Mouse (Mus musculus): Measurements from ENCODE around the gene Cers6.

DNA sequence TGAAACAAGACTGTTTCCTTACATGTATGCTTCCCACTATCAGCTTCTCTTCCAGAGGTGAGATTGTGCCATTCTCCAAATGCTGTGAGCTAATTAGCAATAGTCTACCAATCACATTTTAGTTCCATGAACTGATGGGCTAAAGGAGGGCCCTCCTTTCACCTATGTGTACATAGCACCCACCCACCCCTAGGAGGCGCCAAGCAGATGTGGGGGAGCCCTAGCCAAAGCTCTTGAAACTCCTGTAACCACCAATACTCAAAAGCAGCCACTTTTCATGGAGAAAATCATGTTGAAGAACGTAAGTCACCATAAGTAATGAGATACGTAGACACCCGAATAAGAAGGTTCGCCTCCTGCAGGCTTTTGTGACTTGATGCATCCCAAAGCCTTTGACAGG is 251.4 kb downstream of the Cers6 start:
- TF ChIP-seq CTCF (IDR thresholded peaks at IDR 0.05; ENCODE audit: control insufficient read depth, insufficient read depth, insufficient replicate concordance, low read depth, low read length) (no peak), POLR2A (IDR thresholded peaks at IDR 0.05; ENCODE audit: control insufficient read depth, low read depth, low read length) (no peak)
